Mouse (Mus musculus) hindlimb bud, embryonic 11.5 days (tissue): ENCODE measurements at regions not wholly inside any gene's neighbourhood (a gene's known extent, or its start where the extent isn't known, plus 50 kb on each side); places are given as distances from the start of the nearest gene placed in this dataset.

Experiments used
- DNase-seq: peaks from one replicate; pipeline ENCODE4 v3.0.0-alpha.2; 2012; ENCODE audit warnings: low read depth, low spot score; ENCODE audit errors: extremely low spot score

DNA sequence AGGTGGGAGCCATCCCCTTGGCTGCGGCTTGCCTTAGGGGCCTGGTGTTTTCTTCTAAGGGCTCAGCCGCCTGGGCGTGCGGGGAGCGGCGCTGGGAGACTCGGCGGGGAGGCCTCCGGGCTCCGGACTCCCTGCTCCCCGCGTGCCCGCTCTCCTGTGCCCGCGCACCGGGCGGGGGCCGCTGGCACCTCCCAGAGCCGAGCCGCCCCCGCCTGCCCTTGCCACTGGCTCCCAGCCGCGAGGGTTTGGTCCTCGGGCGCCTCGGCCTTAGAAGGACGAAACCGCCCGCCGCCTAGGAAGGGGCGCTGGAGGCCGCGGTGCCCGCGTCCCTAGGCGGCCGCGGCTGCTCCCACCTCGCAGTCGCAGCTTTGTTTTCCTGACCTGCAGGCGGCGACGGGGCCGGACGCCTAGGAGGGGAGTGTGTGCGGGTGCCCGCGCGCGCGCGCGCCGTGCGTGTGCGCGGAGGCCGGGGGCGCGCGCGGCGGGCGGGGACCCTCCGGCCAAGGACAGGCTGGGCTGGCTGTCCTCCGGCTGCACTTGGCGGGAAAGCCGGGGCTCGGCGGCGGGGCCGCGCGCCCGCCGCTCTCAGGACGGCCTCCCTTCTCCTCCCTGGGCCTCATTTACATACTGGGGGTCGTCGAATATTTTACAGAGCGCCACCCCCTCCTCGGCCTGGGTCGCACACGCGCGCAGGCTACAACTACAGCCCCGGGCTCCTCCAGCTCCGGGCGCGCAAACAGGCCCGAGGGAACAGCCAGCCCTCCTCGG lies 227.1 kb downstream of the Mef2c start:
- no peak for DNase-seq

GRCm38 (mm10) chr13:83731481-83732006 lies 227.7 kb downstream of the Mef2c start:
- DNase-seq, result no peak

- no peak for DNase-seq
Measured at GRCm38 (mm10) chr13:83732283-83733121, 228.7 kb downstream of the Mef2c start.

DNA sequence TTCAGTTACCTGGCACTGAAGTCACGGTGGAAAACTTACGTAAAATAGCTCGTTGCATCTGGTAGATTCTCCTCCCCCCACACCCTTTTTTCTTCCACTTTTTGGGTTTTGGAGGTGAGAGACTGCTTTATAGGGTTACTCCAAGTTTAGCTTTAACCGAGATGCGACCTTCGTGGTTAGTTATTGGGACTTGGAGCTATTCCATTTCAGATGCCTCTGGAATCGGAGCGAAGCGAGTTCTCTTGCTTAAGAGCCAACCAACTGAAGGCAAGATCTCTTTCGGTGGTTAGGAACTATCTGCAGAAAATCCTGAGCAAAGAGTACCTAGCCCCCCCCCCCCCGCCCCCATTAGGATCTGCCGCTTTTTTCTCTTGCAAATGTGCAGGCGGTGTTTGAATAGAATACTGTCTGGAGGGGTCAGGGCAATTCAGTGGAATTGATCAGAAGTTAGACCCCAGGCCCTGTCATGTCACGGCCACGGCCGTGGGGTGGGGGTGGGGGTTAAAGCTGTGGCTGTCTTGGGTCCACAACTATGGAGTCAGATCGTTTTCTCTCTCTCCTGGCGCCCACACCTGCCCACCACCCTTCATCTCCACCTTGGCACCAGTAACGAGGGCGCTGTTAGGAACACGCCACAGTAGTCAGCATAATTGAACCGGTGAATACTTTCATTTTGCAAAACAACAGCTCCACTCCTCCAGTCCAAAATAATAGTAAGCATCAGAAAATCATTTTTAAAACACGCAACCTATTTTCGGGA lies 229.6 kb downstream of the Mef2c start:
- DNase-seq, result no peak

DNA sequence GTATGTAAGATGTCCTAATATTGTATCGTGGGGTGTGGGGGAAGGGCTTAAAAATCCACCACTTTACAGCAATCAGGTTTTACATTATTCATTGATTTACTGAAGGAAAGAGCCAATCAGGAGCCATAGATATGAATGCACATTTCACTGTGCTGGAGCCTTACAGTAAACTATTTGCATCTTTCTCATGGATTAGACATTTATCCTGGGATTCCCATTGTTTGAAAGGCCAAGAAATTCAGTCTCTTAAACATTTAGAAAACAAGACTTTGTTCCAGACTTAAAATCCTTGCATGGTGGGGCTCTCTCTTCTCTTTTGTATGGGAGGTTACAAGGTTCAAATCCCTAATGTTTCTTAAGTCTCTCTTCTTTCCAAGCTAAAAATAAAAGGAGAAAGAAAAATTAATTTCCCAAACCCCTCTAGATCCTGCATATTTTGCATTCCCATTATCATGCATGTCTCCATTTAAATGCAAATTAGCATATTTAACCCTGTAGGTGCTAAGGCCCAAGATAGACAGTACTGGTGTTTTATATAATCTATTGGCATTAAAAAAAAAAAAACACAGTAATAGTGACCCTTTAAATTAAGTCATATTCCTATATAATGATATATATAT lies 230.3 kb downstream of the Mef2c start:
- no peak for DNase-seq

GRCm38 (mm10) chr13:83734656-83735055 lies 230.8 kb downstream of the Mef2c start:
- DNase-seq, result no peak

DNA sequence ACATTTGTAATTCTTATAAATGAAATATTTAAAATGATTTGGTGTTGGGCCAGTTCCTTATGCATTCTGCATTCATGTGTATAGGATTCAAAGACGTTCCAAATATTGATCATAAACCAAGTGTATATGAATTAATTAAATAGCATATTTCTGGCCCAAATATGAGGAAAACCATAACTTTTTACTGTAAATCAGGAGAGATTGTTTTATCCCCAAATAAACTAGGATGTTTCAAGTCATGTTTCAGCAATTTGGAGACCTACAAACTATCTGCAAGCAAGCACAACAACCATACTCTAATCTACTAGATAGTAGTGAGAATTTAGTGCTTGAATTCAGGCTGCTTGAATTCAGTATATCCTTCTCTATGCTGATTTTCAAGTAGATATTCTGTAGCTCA lies 231.3 kb downstream of the Mef2c start:
- no peak for DNase-seq

- no peak for DNase-seq
Measured at GRCm38 (mm10) chr13:83735631-83736475, 232.0 kb downstream of the Mef2c start.

DNA sequence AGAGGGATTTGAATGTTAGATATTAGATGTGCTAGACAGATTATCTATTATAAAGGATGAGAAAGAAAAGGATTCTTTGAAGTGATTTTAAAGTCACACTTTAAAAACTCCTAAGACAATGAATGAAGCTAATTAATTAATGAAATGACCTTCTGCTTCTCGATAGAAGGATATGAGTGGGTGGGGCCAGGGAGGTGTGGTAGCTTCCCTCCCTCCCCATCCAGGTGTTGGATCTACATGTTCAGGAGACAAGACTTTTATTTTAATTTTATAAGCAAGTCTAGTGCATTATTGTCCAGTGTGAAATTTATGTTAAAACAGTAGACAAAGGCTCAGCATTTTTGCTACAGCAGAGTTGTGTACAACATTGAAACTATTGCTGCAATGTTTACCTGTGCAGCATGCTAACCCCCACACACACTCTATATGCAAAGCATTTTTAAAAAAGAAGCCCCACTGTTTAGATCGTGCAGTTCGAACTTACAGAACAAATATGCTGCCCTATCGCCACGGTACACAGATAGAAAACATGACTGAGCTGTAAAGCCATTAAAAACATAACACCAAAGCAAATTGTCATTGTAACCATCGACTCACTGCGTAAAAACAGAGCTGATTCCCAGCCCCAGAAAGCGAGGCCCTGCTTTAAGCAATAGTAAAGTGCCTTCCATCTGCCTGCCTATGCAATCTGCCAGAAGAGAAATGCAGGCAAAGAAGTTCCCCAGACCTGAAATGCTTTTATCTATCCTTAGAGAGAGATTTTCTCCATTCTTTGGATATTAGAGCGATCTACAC lies 233.4 kb downstream of the Mef2c start:
- no peak for DNase-seq

- DNase-seq, result no peak
Measured at GRCm38 (mm10) chr13:83737826-83738527, 234.1 kb downstream of the Mef2c start.

DNA sequence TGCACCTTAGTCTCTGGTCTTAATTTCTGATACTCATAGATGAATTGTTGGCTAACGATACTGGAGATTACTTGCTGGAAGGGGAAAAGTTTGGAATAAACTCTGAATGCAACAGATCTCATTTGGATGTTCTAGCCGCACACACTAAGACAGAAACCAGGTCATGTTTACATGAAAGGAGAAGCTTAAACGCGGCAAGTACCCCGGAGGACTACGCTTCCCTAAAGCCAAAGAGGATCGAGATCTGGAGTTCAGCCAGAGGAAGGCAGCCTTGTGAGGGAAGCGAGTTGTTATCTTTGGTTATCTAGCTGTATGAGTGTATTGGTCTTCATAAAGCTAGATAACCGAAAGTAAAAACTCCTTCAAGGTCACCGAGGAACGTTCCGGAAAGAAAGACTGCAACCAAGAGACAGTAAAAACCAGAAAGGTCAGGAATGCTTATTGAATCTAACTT lies 234.7 kb downstream of the Mef2c start:
- DNase-seq, result no peak

- no peak for DNase-seq
Measured at GRCm38 (mm10) chr13:83739131-83739530, 235.3 kb downstream of the Mef2c start.

DNA sequence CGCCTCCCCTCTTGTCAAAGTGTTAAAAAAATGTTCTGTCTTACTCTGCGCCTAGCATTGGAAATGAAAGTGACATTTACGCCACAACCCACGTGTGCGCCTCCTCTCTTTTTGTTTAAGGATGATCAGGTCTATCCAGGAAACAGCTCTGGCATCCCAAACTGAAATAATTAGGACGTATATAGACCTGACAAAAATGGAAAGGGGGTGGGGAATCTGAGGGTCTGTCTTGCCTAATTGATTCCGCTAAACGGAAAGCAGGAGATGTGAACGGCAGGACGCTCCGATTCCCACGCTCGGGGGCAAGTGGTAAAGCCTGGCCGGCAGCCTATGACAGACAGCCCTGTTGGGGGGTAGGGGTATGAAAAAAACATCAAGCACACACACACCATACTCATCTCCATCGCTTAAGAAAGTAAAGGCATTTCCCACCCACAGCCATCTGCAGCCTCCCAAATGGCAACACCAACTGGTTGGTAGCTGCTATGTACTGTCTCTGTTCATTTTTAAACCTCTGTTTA lies 235.8 kb downstream of the Mef2c start:
- no peak for DNase-seq

- no peak for DNase-seq
Measured at GRCm38 (mm10) chr13:83740101-83740500, 236.3 kb downstream of the Mef2c start.

DNA sequence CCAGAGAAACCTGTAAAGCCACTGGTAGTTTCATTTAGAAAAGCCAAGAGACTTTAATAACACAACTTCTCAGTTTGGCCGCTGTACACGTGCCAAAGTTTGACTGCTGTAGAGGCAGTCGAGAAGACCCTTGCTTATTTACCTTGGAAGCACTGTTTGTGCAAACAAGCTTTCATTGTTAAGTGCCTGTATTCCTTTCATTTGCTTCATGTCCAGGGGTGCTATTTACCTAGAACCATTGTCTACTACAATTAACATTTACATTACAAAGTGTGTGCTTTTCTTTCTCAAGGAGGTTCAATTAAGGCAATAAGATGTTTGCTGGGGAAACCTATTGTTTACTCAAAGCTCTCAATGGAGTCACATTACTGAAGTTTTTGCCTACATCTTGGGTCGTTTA lies 236.9 kb downstream of the Mef2c start:
- DNase-seq, result no peak

DNA sequence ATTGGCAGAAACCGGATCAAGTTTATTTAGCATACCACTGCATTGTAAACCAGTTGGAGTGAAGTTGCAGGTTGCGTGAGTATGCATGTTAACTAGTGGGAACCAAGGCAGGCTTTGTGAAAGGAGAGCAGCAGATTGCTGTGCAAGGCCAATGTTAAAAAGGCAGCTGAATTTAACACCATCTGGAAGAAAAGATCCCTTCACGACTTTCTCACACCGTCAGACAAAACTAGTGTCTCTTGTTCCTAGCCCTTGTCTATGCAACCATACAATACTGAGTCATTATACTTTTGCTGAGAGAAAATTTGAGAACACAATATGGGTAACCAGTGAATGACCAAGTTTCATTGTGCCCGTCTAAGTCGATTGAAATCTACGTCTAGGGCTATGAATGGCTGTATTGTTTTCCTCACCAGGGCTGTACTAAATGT lies 237.8 kb downstream of the Mef2c start:
- no peak for DNase-seq

DNA sequence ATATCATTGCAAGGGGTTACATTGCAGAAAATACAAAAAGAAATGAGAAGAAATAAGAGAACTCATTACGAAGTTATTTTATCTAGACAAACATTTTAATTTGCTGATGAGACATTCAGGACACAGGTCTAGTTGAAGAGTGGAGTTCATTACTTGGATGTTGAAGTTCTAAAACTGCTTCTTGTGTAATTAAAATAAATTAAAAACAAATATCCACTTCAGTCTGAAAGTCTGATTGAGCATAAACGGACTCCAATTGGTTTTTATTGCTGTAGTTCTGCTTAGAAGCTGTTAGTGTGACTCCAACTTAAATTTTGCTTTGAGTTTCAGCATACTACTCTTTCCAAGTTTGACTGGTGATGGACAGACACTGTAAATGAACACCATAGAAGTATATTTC lies 238.3 kb downstream of the Mef2c start:
- no peak for DNase-seq

DNA sequence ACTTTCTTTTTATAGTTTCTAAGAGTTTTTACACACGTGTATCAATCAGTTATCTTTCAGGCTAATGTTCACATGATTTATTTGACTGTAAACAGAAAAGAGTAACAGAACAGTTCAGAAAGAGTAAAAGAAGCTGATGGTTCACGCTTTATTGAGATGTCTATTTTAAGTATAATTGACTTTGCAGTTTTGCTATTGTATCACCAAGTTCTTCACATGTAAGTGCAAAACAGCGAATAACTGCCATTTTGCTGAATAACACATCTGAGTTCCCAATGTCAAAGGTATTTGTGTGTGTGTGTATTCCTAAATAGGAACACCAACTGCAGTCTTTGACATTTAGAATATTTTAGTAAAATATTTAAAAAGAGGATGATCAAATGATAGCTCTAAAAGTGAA lies 238.7 kb downstream of the Mef2c start:
- DNase-seq, result no peak
